Mouse (Mus musculus): ENCODE measurements at regions not wholly inside any gene's neighbourhood (a gene's known extent, or its start where the extent isn't known, plus 50 kb on each side); places are given as distances from the start of the nearest gene placed in this dataset.

- peak; percentile 3 for DNase-seq (ENCODE audit: low spot score)
Observed at GRCm38 (mm10) chr3:154513566-154513965, 82.9 kb upstream of the Cryz start.

GRCm38 (mm10) chr3:154510160-154510559, 86.4 kb upstream of the Cryz start:
- DNase-seq (ENCODE audit: low spot score), result no peak

GRCm38 (mm10) chr3:154509394-154509793, 87.1 kb upstream of the Cryz start:
- DNase-seq (ENCODE audit: low spot score), result no peak

GRCm38 (mm10) chr3:154493387-154493920, 103.1 kb upstream of the Cryz start:
- DNase-seq (ENCODE audit: low spot score), result no peak

- no peak for DNase-seq (ENCODE audit: low spot score)
Observed at GRCm38 (mm10) chr3:154472426-154472825, 124.1 kb upstream of the Cryz start.

GRCm38 (mm10) chr3:154467581-154468374, 128.7 kb upstream of the Cryz start:
- peak; percentile 19 for DNase-seq (ENCODE audit: low spot score)

GRCm38 (mm10) chr3:154458208-154458607, 127.7 kb upstream of the Lhx8 start:
- no peak for DNase-seq (ENCODE audit: low spot score)

- DNase-seq (ENCODE audit: low spot score), result no peak
Observed at GRCm38 (mm10) chr3:154453025-154453424, 122.6 kb upstream of the Lhx8 start.

GRCm38 (mm10) chr3:154452585-154452984, 122.1 kb upstream of the Lhx8 start:
- peak; percentile 56 for DNase-seq (ENCODE audit: low spot score)

- peak; percentile 10 for DNase-seq (ENCODE audit: low spot score)
Observed at GRCm38 (mm10) chr3:154451169-154451568, 120.7 kb upstream of the Lhx8 start.

GRCm38 (mm10) chr3:154443351-154444075, 113.1 kb upstream of the Lhx8 start:
- no peak for DNase-seq (ENCODE audit: low spot score)

GRCm38 (mm10) chr3:154441454-154441853, 111.0 kb upstream of the Lhx8 start:
- DNase-seq (ENCODE audit: low spot score), result no peak

- DNase-seq (ENCODE audit: low spot score), result no peak
Observed at GRCm38 (mm10) chr3:154440899-154441298, 110.4 kb upstream of the Lhx8 start.

- no peak for DNase-seq (ENCODE audit: low spot score)
Observed at GRCm38 (mm10) chr3:154430856-154431255, 100.4 kb upstream of the Lhx8 start.

- no peak for DNase-seq (ENCODE audit: low spot score)
Observed at GRCm38 (mm10) chr3:154429666-154430065, 99.2 kb upstream of the Lhx8 start.

- DNase-seq (ENCODE audit: low spot score), result no peak
Observed at GRCm38 (mm10) chr3:154424589-154424988, 94.1 kb upstream of the Lhx8 start.

- peak; percentile 9 for DNase-seq (ENCODE audit: low spot score)
Observed at GRCm38 (mm10) chr3:154421461-154421950, 91.0 kb upstream of the Lhx8 start.

- DNase-seq (ENCODE audit: low spot score), result peak; percentile 38
Observed at GRCm38 (mm10) chr3:154418177-154418832, 87.8 kb upstream of the Lhx8 start.

- no peak for DNase-seq (ENCODE audit: low spot score)
Observed at GRCm38 (mm10) chr3:154414358-154414757, 83.9 kb upstream of the Lhx8 start.

- DNase-seq (ENCODE audit: low spot score), result no peak
Observed at GRCm38 (mm10) chr3:154410292-154410691, 79.8 kb upstream of the Lhx8 start.

GRCm38 (mm10) chr3:154402081-154402480, 71.6 kb upstream of the Lhx8 start:
- no peak for DNase-seq (ENCODE audit: low spot score)

GRCm38 (mm10) chr3:154393626-154394025, 63.2 kb upstream of the Lhx8 start:
- DNase-seq (ENCODE audit: low spot score), result no peak

Data from lung, postnatal 25 days (tissue).